9 mouse cellular contexts compared by ENCODE assay signal in the genomic region with DNA sequence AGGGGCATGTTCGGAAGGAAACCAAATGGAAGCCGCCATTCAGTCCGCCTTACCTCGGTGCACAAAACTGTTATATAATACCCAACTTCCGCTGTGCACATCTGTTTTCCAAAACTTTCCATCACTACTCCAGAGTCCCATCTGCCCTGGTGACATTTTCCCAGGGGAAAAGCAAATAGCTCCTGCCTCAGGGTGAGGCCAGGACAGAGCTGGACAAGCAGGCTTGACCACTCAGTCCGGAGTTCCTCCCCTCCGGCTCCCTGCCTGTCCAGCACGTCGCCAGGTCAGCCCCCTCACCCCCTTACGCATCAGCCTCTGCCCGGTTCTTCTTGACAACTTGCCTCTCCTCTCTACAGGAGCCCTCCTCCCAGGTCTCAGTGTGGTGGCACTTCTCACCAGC. TPM values are rescaled to one million over a fixed set of nuclear protein-coding genes. Genes with fewer than 3 reads are reported as not detected.
A peak's percentile ranks its signal among the peaks of the same experiment; 100 is the strongest.
DNase-seq lines count a peak whose midpoint lies in the region; ATAC-seq lines count a peak whose summit lies in the region.
"Had no signal": no experiment of that assay in that cellular context is flagged by ENCODE, and none has a peak within 500 bp of the region (broad histone marks: within the 10 kb centered on the region; RNA-seq: fewer than 3 reads in every experiment).

No protein-coding gene starts in this region.

- H3K4me2 ChIP-seq in heart, embryonic 12.5 days = peak overlapping the region; percentile 85
- 0 out of 2 replicates have a peak overlapping the region, but pooled peaks have one; percentile 10 for H3K4me2 ChIP-seq in embryonic facial prominence, embryonic 11.5 days (ENCODE audit: low read depth, low read length)
- peak overlapping the region; percentile 47; the same call in 1 of the 2 replicates for H3K4me2 ChIP-seq in kidney, embryonic 14.5 days (replicated peaks; ENCODE audit: low read depth, low read length)

- 38% methylated on average over 11 of the region's 11 CpGs for WGBS in heart, embryonic 12.5 days
- WGBS in embryonic facial prominence, embryonic 11.5 days = 26% methylated on average over 11 of the region's 11 CpGs
- WGBS in kidney, embryonic 14.5 days = 30% methylated on average over 11 of the region's 11 CpGs

- ATAC-seq in heart, embryonic 12.5 days (ENCODE audit: insufficient number of reproducible peaks, low FRiP score) = peak; percentile 23; the same call in 1 of the 2 replicates
- no peak; the same call in 1 of the 2 replicates for ATAC-seq in embryonic facial prominence, embryonic 11.5 days (replicated peaks; ENCODE audit: insufficient number of reproducible peaks, low FRiP score, low TSS enrichment, low read depth)
- peak; percentile 44 for ATAC-seq in kidney, embryonic 14.5 days (ENCODE audit: low FRiP score, low TSS enrichment)
- ATAC-seq in megakaryocyte-erythroid progenitor cell, adult 5-6 weeks (replicated peaks; ENCODE audit: low FRiP score, low TSS enrichment, poor library complexity, severe bottlenecking) = peak; percentile 31; the same call in 1 of the 2 replicates

- H3K27me3 ChIP-seq in heart, embryonic 12.5 days (replicated peaks) = peaks cover 8% of the 10 kb centered on the region; the same call in 1 of the 2 replicates
- H3K27me3 ChIP-seq in embryonic facial prominence, embryonic 11.5 days (ENCODE audit: control insufficient read depth, insufficient read depth, low read length) = no peaks in the 10 kb centered on the region
- H3K27me3 ChIP-seq in kidney, embryonic 14.5 days (ENCODE audit: control insufficient read depth, insufficient read depth, low read length) = no peaks in the 10 kb centered on the region

- H3K36me3 ChIP-seq in heart, embryonic 12.5 days = no peaks in the 10 kb centered on the region
- H3K36me3 ChIP-seq in embryonic facial prominence, embryonic 11.5 days (replicated peaks; ENCODE audit: control insufficient read depth, insufficient read depth, low read depth, low read length) = no peaks in the 10 kb centered on the region
- no peaks in the 10 kb centered on the region for H3K36me3 ChIP-seq in kidney, embryonic 14.5 days (ENCODE audit: control insufficient read depth, insufficient read depth, low read length)
- H3K36me3 ChIP-seq: embryonic facial prominence, embryonic 15.5 days had no signal

- H3K9me3 ChIP-seq in heart, embryonic 12.5 days (replicated peaks) = no peaks in the 10 kb centered on the region
- H3K9me3 ChIP-seq in embryonic facial prominence, embryonic 11.5 days (replicated peaks; ENCODE audit: control insufficient read depth, low read length) = no peaks in the 10 kb centered on the region
- H3K9me3 ChIP-seq in kidney, embryonic 14.5 days (ENCODE audit: control insufficient read depth, low read length) = no peaks in the 10 kb centered on the region
- H3K9me3 ChIP-seq: embryonic facial prominence, embryonic 15.5 days had no signal

- H3K4me3 ChIP-seq in heart, embryonic 12.5 days = no peak overlapping the region
- H3K4me3 ChIP-seq in embryonic facial prominence, embryonic 11.5 days (ENCODE audit: low read depth, low read length) = no peak overlapping the region
- H3K4me3 ChIP-seq in kidney, embryonic 14.5 days (ENCODE audit: low read length) = no peak overlapping the region

- no peak for DNase-seq in heart, postnatal 4 days
- no peak for DNase-seq in embryonic facial prominence, embryonic 11.5 days (ENCODE audit: low spot score)
- DNase-seq in adrenal gland, postnatal 25 days = no peak
- no peak for DNase-seq in ovary, postnatal 14 days (ENCODE audit: low spot score)
- DNase-seq in spleen, postnatal 14 days (ENCODE audit: low spot score in 2 of 2) = no peak

- H3K4me1 ChIP-seq in heart, embryonic 12.5 days (replicated peaks) = peaks cover 18% of the 10 kb centered on the region
- H3K4me1 ChIP-seq in embryonic facial prominence, embryonic 11.5 days (ENCODE audit: control insufficient read depth, insufficient read depth, low read length) = peaks cover 2% of the 10 kb centered on the region; the same call in 1 of the 2 replicates
- peaks cover 7% of the 10 kb centered on the region; the same call in 1 of the 2 replicates for H3K4me1 ChIP-seq in kidney, embryonic 14.5 days (ENCODE audit: control insufficient read depth, insufficient read depth, low read length)

- no peak overlapping the region for H3K9ac ChIP-seq in heart, embryonic 12.5 days
- H3K9ac ChIP-seq in embryonic facial prominence, embryonic 11.5 days (replicated peaks; ENCODE audit: low read length) = no peak overlapping the region
- no peak overlapping the region for H3K9ac ChIP-seq in kidney, embryonic 14.5 days (ENCODE audit: low read depth, low read length)
- H3K9ac ChIP-seq: embryonic facial prominence, embryonic 15.5 days had no signal

- H3K27ac ChIP-seq in heart, embryonic 12.5 days (ENCODE audit: poor library complexity, severe bottlenecking) = no peak overlapping the region
- H3K27ac ChIP-seq in embryonic facial prominence, embryonic 11.5 days (replicated peaks; ENCODE audit: low read depth, low read length) = no peak overlapping the region
- no peak overlapping the region for H3K27ac ChIP-seq in kidney, embryonic 14.5 days (ENCODE audit: low read depth, low read length)
- H3K27ac ChIP-seq: embryonic facial prominence, embryonic 15.5 days had no signal

RNA-seq across cellular contexts. Expression of a gene that starts 16.7 kb away (rescaled TPM):
- polyA plus RNA-seq in heart, embryonic 12.5 days (2016; fragmentation: Nextera tagmentation; extraction: Ambion mirVana) = 921 and 928 TPM in 2 replicates
- 1,000 to 10,000 TPM; 3,223 to 3,331 TPM for total RNA-seq in heart, postnatal 4 days (2021)
- polyA plus RNA-seq in embryonic facial prominence, embryonic 11.5 days (2014; fragmentation: Nextera tagmentation; extraction: Ambion mirVana) = 1,068 and 1,141 TPM in 2 replicates
- 1,151 and 1,339 TPM in 2 replicates for polyA plus RNA-seq in kidney, embryonic 14.5 days (2014; fragmentation: Nextera tagmentation; extraction: Ambion mirVana)
- total RNA-seq in megakaryocyte-erythroid progenitor cell, adult 5-6 weeks (2014; fragmentation: Nextera tagmentation) = 4,413 and 4,416 TPM in 2 replicates
- total RNA-seq in megakaryocyte-erythroid progenitor cell, adult 5-6 weeks (2017) = 839 and 1,119 TPM in 2 replicates
- 2,613 and 2,647 TPM in 2 replicates for total RNA-seq in adrenal gland, postnatal 25 days (2021)

RNA-seq across cellular contexts. Expression of a gene that starts 41.4 kb away (rescaled TPM):
- 5.5 and 6.0 TPM in 2 replicates for polyA plus RNA-seq in heart, embryonic 12.5 days (2016; fragmentation: Nextera tagmentation; extraction: Ambion mirVana)
- total RNA-seq in heart, postnatal 4 days (2021) = 10 to 100 TPM; 17.5 to 20.3 TPM
- 6.1 and 7.4 TPM in 2 replicates for polyA plus RNA-seq in embryonic facial prominence, embryonic 11.5 days (2014; fragmentation: Nextera tagmentation; extraction: Ambion mirVana)
- 8.1 and 9.6 TPM in 2 replicates for polyA plus RNA-seq in kidney, embryonic 14.5 days (2014; fragmentation: Nextera tagmentation; extraction: Ambion mirVana)
- total RNA-seq in megakaryocyte-erythroid progenitor cell, adult 5-6 weeks (2014; fragmentation: Nextera tagmentation) = 26.0 and 33.0 TPM in 2 replicates
- total RNA-seq in megakaryocyte-erythroid progenitor cell, adult 5-6 weeks (2017) = 22.5 and 32.6 TPM in 2 replicates
- 246 and 276 TPM in 2 replicates for total RNA-seq in adrenal gland, postnatal 25 days (2021)

Comparison
In these comparisons a context has a peak if more than half of its experiments do, and no peak if none do; other contexts are left out.
1. H3K4me2 ChIP-seq: peak in every context shown above with its lines; median percentile 85 in heart, embryonic 12.5 days; 47 in kidney, embryonic 14.5 days; 10 in embryonic facial prominence, embryonic 11.5 days.